Mouse (Mus musculus) left cerebral cortex, adult 18-20 months (tissue): ENCODE data around the gene Catsperb. TPM values are rescaled to one million over a fixed set of nuclear protein-coding genes. Genes with fewer than 3 reads are reported as not detected.
"Not testable (repeated sequence)": the region's sequence is repeated elsewhere in the genome, so short reads cannot be mapped to it uniquely, and the experiment has no call there.

Source experiments
- DNase-seq, 2 experiments: peaks; one replicate each; pipeline ENCODE4 v3.0.0; 2021 to 2022; ENCODE audit warnings: low spot score in 2 of 2, mixed read lengths in 1 of 2
- long read RNA-seq, 2 experiments: library from polyadenylated mRNA; stranded (forward); transcript quantifications; one replicate each; pipeline ENCODE4 v2.0.0; 2021
- microRNA-seq, 2 experiments: library from miRNA; unstranded; fragments of <30 nt; microRNA quantifications; one replicate each; pipeline ENCODE4 v1.2.0; 2021
- total RNA-seq, 2 experiments: library from RNA; stranded (reverse); gene quantifications; 2 replicates each; pipeline ENCODE4 v1.2.3; 2021

Catsperb gene
- total RNA-seq: not detected
- long read RNA-seq, experiment 1, partial matches to known transcripts: 0 of 2 reads
- long read RNA-seq, experiment 1, other reads (novel, unspliced or antisense): 2 of 2 reads
- long read RNA-seq, experiment 2: 0 reads

GRCm38 (mm10) chr12:101404353-101404752 is at the start of gene Catsperb:
TSS of gene Catsperb (plus strand) at chr12:101404653.
- DNase-seq: not testable (repeated sequence)

- peak; percentile 1 to 2 for DNase-seq
Observed at GRCm38 (mm10) chr12:101361468-101361867, 43.0 kb upstream of the Catsperb start.

- not testable (repeated sequence) for DNase-seq
Observed at GRCm38 (mm10) chr12:101381460-101381859, 23.0 kb upstream of the Catsperb start.

GRCm38 (mm10) chr12:101426131-101426530 is 21.7 kb downstream of the Catsperb start:
- DNase-seq: no peak

GRCm38 (mm10) chr12:101462051-101462450 is 57.6 kb downstream of the Catsperb start:
- DNase-seq: no peak

GRCm38 (mm10) chr12:101483571-101483970 is 79.1 kb downstream of the Catsperb start:
- DNase-seq: no peak

GRCm38 (mm10) chr12:101511326-101511725 is 106.9 kb downstream of the Catsperb start:
- DNase-seq: not testable (repeated sequence)

- not testable (repeated sequence) for DNase-seq
Observed at GRCm38 (mm10) chr12:101606622-101607021, 202.2 kb downstream of the Catsperb start.

GRCm38 (mm10) chr12:101633137-101633536 is 228.7 kb downstream of the Catsperb start:
- DNase-seq: no peak

- DNase-seq: no peak
Observed at GRCm38 (mm10) chr12:101667502-101667901, 263.0 kb downstream of the Catsperb start.

Small RNAs within 50 kb of the gene (microRNA-seq; reads per million reads assigned to microRNA genes)
- 0 reads per million in 2 experiments for gene Gm24542
